Mouse (Mus musculus): ENCODE results near the gene Spink4.
A peak's percentile ranks its signal among the peaks of the same experiment; 100 is the strongest.
"Not testable (repeated sequence)": the region's sequence is repeated elsewhere in the genome, so short reads cannot be mapped to it uniquely, and the experiment has no call there.

The Spink4 gene

DNA sequence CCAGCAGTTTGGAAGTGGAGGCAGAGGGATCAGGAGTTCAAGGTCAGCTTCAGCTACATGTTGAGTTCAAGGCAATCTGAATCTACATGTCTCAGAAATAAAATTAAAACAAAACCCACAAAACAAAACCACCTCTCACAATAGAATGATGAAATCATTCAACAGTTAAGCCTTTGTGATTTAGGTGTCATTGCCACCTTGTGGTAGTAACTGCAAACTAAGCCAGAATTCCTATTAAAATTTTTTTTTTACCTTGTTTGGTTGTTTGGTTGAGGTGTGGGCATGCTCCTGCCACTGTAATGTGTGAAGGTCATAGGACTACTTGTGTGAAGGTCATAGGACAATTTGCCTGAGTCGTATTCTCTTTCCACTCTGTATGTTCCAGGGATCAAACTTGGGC is 13.6 kb upstream of the Spink4 start:
- DNase-seq (ENCODE audit: low read depth): peak; percentile 75

GRCm38 (mm10) chr4:40908261-40908969 is 11.4 kb upstream of the Spink4 start:
- DNase-seq (ENCODE audit: low read depth): no peak

DNA sequence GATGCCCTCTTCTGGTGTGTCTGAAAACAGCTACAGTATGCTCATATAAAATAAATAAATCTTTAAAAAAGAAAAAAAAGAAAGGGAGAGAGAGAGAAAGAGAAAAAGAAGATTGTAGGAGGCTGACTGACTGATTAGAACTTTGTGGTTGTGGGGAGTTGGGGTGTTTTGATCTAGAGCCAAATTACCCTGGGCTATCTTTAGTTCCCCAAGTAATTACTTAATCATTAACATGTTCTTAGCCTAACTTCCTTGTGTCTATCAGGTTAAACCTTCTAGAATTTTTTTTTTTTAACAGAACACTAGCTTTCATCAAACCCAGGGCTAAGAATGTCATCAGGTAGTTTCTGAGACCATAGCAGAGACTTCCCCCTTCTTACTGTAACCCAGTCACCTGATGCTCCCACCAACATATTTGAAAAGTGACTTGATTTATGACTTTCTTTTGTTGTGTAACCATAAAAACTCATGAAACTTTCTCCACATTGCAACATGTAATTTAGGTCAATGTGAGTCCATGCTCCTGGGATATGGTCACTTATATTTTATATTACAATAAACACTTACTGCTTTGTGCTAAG is 5.5 kb upstream of the Spink4 start:
- no peak for DNase-seq (ENCODE audit: low read depth)

DNA sequence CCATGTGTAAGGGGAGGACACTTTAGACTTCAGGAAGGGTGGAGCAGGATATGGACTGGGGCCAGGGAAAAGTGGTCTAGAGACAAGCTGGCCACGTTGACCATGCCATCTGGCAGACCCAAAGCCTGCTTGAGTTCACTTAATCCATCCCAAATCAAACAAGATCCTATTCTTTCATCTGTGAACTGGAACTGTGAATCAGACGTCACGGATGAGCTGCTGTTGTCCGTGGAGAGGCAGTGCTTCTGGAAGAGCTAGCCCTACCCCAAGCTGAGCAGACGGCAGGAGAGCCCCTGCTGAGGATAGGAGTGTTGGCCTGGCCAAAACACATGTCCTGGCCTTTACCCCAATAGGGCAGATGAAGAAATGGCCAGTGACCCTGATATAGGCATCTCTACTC is 3.9 kb upstream of the Spink4 start:
- no peak for DNase-seq (ENCODE audit: low read depth)

DNA sequence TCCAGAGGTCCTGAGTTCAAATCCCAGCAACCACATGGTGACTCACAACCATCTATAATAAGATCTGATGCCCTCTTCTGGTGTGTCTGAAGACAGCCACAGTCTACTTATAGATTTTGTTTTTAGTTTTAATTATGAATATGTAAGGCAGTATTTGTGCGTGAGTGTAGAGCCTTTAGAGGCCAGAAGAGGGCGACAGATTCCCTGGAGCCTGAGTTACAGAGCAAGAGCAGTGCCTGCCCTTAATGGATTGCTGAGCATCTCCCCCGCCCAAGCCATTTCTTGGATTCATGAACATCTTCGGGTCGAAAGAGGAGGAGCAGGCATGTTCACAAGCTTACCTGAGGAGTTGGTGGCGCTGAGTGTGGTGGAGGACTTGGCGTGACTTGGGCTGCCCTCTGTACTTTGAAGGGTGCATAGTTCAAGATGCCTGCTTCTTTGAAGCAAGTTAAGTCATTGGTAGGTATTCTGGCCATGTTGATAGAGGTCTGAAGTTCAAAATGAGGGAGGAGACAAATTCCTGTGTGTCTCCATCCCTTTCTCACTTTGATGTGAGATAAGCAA is 3.2 kb upstream of the Spink4 start:
- no peak for DNase-seq (ENCODE audit: low read depth)

GRCm38 (mm10) chr4:40920576-40920975 is 724 bp downstream of the Spink4 start:
- no peak for DNase-seq (ENCODE audit: low read depth)

- no peak for DNase-seq (ENCODE audit: low read depth)
Observed at GRCm38 (mm10) chr4:40921288-40921687, 1.4 kb downstream of the Spink4 start.

DNA sequence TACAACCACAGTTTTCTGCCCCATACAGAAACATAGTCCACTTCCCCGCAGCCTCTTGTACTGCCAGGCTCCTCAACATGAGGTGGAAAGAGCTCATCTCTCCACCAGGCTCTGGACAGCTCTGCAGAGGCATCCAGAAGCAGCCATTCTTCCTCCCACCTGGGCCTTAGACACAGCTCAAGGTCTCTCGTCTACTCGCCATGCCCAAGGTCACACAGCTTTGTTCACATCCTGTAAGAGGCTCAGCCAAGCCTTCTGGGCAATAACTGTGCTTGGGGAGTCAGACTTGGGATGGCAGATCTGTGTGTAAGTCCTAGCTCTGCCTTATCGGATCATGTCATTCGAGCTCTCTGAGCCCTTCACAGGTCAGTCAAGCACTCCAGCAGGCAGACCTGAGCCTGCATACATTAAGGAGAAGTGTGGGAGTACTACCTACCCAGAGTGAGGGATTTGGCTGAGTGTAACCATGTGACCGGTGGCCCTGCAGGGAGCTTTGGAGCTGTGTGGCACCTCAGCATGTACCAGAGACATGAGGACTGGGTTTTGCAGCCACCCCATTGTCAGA is 3.3 kb downstream of the Spink4 start:
- no peak for DNase-seq (ENCODE audit: low read depth)

- no peak for DNase-seq (ENCODE audit: low read depth)
Observed at GRCm38 (mm10) chr4:40925568-40925967, 5.7 kb downstream of the Spink4 start.

GRCm38 (mm10) chr4:40929046-40929445 is 9.2 kb downstream of the Spink4 start:
- no peak for DNase-seq (ENCODE audit: low read depth)

DNA sequence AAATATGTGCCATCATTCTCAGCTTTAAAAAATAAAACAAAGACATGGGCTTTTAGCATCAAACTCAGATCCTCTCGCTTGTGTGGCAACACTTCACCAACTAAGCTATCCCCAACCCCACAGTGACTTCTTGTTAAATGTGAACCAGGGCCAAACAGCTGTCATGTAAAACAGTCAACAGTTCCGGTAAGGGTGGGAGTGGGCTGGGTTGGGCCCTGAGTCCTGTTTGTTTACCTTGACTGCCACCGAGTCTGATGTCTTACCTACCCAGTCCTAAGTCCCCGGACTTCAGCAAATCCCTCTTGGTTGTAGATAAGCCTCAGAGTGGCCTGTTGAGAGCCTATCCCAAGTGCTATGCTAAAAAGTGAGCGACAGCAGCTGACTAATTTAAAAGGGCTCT is 13.8 kb downstream of the Spink4 start:
- no peak for DNase-seq (ENCODE audit: low read depth)

DNA sequence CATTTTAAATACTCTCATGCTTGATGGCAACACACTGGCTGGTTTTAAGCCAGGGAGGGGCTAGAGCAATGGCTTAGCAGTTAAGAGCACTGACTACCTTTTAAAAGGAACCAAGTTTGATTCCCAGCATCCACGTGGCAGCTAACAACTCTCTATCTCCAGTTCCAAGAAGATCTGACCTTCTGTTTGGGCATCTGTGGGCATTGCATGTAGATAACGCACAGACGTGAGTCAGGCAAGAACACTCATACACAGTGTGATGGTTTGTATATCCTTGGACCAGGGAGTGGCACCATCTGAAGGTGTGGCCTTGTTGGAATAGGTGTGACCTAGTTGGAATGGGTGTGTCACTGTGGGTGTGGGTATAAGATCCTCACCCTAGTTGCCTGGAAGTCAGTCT is 14.5 kb downstream of the Spink4 start:
- not testable (repeated sequence) for DNase-seq (ENCODE audit: low read depth)

DNA sequence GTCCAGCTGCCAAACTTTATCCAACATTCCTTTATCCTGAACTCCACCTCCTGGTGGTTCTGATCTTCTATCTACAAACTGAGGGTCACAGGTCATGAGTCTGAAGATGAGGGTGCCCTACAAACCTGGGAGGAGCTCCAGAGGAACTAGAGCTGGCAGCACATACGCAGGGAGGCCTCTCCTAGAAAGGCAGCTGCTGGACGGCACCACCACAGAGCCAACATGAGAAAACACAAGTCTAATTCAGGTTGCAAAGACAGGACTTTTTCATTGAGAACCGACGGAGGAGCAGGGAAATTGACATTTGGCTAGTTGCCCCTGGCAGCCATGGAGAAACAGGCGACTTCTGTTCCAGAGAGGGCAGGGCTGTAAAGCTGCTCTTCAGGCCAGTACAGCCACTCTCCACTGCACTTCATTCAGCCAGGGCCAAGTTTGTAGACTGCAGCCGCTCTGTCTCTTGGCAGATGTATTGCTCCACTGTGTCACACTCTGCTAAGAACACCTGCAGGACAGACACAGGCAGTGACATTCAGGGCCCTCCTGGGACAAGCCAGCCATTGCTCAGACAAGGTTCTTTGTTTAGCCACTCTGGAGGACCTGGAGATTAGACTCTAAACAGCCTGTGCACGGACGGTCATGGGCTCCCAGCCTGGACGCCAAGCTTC is 16.5 kb downstream of the Spink4 start:
- no peak for DNase-seq (ENCODE audit: low read depth)

- no peak for DNase-seq (ENCODE audit: low read depth)
Observed at GRCm38 (mm10) chr4:40938793-40939192, 18.9 kb downstream of the Spink4 start.

GRCm38 (mm10) chr4:40943651-40944050 is 23.8 kb downstream of the Spink4 start:
- no peak for DNase-seq (ENCODE audit: low read depth)

GRCm38 (mm10) chr4:40946516-40947121 is 26.8 kb downstream of the Spink4 start:
- no peak for DNase-seq (ENCODE audit: low read depth)

DNA sequence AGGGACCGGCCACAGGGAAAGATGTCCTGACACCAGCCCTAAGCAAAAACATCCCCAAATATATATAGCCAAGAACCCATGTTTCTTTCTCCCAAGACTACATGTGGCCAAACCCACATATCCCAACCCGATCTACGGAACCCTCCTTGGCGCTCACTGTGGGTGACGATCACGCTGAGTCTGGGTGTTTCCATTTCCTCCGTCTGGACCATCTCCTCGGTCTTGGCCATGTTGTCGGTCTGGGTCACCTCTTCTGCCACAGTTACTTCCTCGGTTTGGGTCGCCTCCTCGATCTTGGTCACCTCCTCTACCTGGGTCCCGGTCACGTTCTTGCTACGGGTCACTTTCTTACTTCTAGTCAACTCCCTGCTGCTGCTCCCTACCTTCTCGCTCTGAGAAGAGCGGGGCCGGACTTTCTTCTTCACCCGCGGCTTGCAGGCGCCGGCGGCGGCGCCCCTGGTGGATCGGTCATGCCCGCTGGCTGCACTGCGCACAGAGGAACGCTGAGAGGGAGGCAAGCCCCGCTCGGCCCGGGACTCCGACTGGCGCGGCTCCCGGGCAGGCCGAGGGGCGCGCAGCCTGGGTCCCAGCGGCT is 27.8 kb downstream of the Spink4 start:
- DNase-seq (ENCODE audit: low read depth): no peak

- peak; percentile 99 for DNase-seq (ENCODE audit: low read depth)
Observed at GRCm38 (mm10) chr4:40948160-40948708, 28.4 kb downstream of the Spink4 start, which contains the start of the genes Bag1 and Chmp5. Gene Bag1 (minus strand): TSS chr4:40948294. Gene Chmp5 (plus strand): TSS chr4:40948407.

DNA sequence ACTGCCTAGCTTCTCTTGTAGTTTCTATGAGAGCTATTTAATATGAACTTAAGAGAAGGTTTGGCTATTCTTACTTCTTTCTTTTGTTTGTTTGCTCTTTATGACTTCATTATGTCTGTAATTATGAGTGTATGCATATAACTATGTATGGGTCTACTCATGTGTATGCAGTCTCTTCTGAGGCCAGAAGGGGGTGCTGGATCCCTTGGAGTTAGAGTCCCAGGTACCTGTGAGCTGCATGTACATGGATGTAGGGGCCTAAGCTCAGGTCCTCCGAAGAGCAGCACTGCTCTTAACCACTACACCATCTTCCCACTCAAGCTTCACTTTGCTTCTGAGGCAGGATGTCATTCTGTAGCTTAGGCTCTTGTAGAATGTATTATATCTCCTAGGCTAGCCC is 33.7 kb downstream of the Spink4 start:
- peak; percentile 63 for DNase-seq (ENCODE audit: low read depth)

DNA sequence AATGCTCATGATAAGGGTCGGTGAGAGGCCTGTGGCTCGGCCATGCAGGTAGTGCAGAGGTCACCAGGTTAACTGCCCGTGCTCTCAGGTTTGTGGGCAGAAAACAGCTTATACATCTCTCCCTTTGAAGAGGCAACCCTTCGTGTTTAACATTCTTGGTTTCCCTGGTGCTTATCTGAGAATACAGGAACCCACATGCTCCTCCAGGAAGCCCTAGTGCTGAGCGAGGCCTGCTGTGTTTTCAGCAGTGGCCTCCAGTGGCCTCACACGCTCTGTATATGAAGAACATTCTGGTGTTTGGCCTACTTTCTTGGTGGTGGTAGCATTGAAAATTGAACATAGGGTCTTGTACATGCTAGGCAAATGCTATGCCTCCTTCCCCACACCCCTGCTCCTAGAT is 36.1 kb downstream of the Spink4 start:
- DNase-seq (ENCODE audit: low read depth): no peak

GRCm38 (mm10) chr4:40963536-40963935 is 43.7 kb downstream of the Spink4 start:
- no peak for DNase-seq (ENCODE audit: low read depth)

GRCm38 (mm10) chr4:40969161-40969560 is 49.3 kb downstream of the Spink4 start:
- no peak for DNase-seq (ENCODE audit: low read depth)

Measured in induced T-regulatory cell, adult 2 months (primary cell).